Mouse (Mus musculus): ENCODE data around the gene Lingo2.

Gene Lingo2

GRCm38 (mm10) chr4:36540664-36541360 lies 410.7 kb downstream of the Lingo2 start:
- DNase-seq (ENCODE audit: low spot score in 2 of 2) = no peak

- no peak for DNase-seq (ENCODE audit: low spot score in 2 of 2)
Measured at GRCm38 (mm10) chr4:36533895-36534294, 417.7 kb downstream of the Lingo2 start.

- no peak for DNase-seq (ENCODE audit: low spot score in 2 of 2)
Measured at GRCm38 (mm10) chr4:36490255-36490654, 461.3 kb downstream of the Lingo2 start.

GRCm38 (mm10) chr4:36435211-36435610 lies 516.3 kb downstream of the Lingo2 start:
- DNase-seq (ENCODE audit: low spot score in 2 of 2) = no peak

- DNase-seq (ENCODE audit: low spot score in 2 of 2) = no peak
Measured at GRCm38 (mm10) chr4:36426192-36426591, 525.4 kb downstream of the Lingo2 start.

GRCm38 (mm10) chr4:36407350-36407749 lies 544.2 kb downstream of the Lingo2 start:
- no peak for DNase-seq (ENCODE audit: low spot score in 2 of 2)

- no peak for DNase-seq (ENCODE audit: low spot score in 2 of 2)
Measured at GRCm38 (mm10) chr4:36368925-36369324, 582.6 kb downstream of the Lingo2 start.

- DNase-seq (ENCODE audit: low spot score in 2 of 2) = no peak
Measured at GRCm38 (mm10) chr4:36354401-36354800, 597.1 kb downstream of the Lingo2 start.

DNA sequence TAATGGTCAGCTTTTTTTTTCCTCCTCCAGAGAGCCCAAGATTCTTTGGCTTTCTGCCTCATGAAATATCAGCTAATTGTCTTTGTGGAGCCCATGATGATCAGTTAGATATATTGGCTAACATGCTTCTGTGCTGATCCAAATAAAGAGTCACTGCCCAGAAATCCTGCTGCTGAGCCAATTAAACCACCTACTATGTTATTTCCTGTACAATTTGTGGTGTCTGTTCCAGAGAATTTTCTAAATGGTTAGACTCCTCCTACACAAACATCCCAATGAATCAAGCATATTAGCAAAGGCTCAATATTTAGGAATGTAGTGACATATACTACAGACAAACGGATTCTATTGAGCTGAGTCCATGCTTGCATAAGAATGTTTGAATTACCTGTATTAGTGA lies 619.8 kb downstream of the Lingo2 start:
- no peak for DNase-seq (ENCODE audit: low spot score in 2 of 2)

DNA sequence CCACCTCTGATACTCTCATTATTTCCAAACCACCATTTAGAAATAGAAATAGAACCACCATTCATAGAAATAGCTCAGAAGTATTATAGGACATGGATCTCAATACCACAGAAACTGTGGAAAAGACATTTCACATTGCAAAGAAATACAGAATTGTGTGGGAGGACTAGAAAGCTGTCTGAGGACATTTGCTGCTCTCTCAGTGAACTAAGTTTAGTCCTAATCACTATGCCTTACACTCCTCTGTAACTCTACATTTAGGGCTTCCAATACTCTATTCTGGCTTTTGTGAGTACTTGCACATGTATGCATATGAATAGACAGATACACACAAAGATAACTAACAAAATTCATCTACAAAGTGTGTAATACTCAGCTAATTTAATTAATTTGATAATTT lies 625.9 kb downstream of the Lingo2 start:
- DNase-seq (ENCODE audit: low spot score in 2 of 2) = no peak

DNA sequence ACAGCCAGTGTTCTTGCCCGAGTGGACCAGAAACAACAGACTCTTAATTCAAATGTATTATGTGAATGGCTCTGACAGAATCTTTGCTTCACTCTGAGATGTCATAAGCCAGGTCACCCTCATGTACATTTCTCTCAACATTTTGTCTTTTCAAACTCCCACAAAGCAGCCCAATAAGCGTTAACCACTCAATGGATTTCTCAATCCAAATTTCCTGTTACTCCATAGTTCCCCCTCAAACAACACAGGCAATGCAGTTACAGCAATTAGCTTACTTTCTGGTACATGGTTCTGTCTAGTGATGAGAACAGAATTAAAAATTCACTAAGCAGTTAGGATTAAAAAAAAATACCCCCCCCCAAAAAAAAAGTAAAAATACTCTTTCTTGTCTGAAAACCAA lies 638.5 kb downstream of the Lingo2 start:
- no peak for DNase-seq (ENCODE audit: low spot score in 2 of 2)

DNA sequence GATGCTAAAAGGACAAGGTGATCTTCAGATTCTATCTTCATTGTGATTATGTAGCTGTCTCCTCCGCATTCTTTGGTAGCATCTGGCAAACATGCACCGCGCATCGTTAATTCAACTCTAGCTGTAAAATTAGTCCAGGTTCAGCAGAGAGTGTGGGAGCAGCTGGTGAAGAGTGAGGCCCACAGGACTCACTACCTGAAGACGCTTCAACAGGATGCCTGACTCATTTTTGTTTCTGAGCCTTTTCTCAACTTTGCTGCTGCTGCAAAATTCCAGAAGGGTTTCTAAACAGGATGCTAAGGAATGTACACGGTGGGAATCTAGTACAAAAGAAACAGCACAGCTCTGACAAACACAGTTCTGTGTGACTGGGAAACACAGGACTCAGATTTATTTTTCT lies 640.1 kb downstream of the Lingo2 start:
- no peak for DNase-seq (ENCODE audit: low spot score in 2 of 2)

- no peak for DNase-seq (ENCODE audit: low spot score in 2 of 2)
Measured at GRCm38 (mm10) chr4:36305228-36305627, 646.3 kb downstream of the Lingo2 start.

DNA sequence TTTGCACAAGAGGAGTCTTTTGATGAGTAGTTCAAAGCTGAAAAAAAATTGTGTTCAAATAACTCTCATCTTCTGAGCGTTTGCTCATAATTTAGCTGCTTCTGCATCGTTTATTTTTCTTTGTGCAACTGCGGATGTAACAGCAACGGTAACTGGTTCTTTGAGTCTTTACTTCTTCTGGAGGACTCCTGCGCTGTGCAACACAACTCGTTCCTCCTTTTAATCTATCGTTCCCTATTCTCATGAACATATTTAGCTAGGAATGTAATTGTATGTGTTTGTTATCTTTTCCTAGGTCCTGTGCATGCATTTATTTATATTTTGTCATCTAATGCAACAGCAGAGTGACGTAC lies 661.9 kb downstream of the Lingo2 start:
- no peak for DNase-seq (ENCODE audit: low spot score in 2 of 2)

- DNase-seq (ENCODE audit: low spot score in 2 of 2) = peak in 1 of 2 experiments; percentile 4
Measured at GRCm38 (mm10) chr4:36288813-36289700, 662.5 kb downstream of the Lingo2 start.

DNA sequence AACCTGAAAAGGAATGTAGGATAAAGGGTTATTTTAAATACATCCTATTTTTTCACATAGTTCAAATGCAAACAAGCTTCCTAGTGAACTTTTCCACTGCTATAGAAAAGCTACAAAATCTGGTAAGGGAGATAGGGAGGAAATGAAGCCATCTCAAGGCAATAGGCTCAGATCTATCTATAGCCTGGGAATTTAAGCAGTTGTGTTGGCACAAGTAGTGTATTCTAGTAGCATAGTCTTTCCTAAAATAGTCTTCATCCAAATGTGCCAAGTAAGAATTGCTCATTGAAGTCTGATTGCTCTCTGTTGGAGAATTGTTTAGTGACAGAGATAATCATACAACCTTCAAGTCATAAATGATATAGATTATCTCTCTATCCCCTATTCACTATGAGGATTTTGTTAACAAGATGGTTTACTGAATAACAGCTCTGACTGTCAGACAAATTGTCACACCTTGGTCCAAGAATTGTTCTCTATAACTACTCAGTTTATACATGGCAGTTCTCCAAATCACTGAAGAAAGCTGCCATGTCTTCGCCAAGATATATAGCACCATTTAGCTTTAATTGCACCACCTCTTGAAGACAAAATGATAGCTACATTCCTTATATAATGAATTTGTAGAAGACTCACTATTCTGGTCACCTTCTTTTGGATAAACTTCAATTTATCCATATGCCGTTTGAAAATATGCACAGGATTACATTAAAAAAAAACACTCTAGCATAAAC lies 688.9 kb downstream of the Lingo2 start:
- DNase-seq (ENCODE audit: low spot score in 2 of 2) = no peak

GRCm38 (mm10) chr4:36186231-36186922 lies 765.2 kb downstream of the Lingo2 start:
- no peak for DNase-seq (ENCODE audit: low spot score in 2 of 2)

DNA sequence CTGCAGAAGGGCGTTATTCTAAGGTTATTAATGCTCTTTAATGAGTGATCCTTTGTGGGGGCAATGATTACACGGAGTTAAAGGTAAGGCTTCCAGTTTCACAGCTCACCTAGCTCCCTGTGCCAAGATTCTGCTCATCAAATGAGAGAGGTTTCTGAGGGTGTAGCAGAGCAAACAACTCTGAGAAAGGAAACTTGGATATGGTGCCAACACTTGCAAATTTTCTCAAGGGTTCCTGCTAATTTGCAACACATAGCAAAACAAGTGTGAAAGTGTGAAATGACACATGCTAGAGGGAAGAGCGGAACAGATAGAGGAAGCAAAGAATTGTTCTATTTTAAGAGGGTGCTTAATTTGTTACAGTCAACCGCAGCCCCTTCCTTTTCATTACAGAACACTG lies 767.9 kb downstream of the Lingo2 start:
- no peak for DNase-seq (ENCODE audit: low spot score in 2 of 2)

- DNase-seq (ENCODE audit: low spot score in 2 of 2) = no peak
Measured at GRCm38 (mm10) chr4:36170099-36170498, 781.4 kb downstream of the Lingo2 start.

DNA sequence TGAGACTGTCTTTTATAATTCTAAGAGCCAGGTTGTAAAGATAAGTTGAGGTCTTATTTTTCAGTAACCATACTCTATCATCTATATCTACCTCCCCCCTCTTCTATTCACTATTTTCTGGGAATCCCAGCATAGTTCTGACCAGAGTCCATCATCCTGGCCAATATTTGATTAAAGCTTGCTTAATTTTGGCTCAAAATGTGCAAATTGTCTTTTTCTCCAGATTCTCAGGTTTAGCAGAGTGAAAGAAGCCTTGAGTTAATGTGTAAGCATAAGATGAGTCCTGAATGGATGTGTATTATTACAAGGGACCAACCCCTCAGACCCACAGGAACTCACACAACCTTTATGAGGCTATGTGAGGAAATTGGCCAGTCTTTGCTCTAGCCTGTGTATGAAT lies 820.2 kb downstream of the Lingo2 start:
- DNase-seq (ENCODE audit: low spot score in 2 of 2) = no peak

GRCm38 (mm10) chr4:36095482-36095881 lies 856.1 kb downstream of the Lingo2 start:
- no peak for DNase-seq (ENCODE audit: low spot score in 2 of 2)
